Mouse (Mus musculus) MEL (cell line): ENCODE results near the gene Lrba.

Source experiments
- CHD2 ChIP-seq: IDR thresholded peaks from 2 replicates; pipeline ENCODE4 v1.6.1; 2011; ENCODE audit warnings: low read length, improper control_type of control experiment
- CTCF ChIP-seq, 3 experiments: IDR thresholded peaks in 2 of 3; conservative IDR thresholded peaks in 1 of 3; 2 replicates each; pipeline ENCODE4 v1.5.1; 2011 to 2012; ENCODE audit warnings: low read length in 3 of 3, low read depth in 2 of 3, mild to moderate bottlenecking in 2 of 3, improper control_type of control experiment in 1 of 3, inconsistent platforms in 1 of 3, mixed read lengths in 1 of 3, moderate library complexity in 1 of 3; ENCODE audit not compliant: control insufficient read depth in 1 of 3, insufficient read depth in 1 of 3, poor library complexity in 1 of 3, severe bottlenecking in 1 of 3
- EP300 ChIP-seq, 2 experiments: IDR thresholded peaks; 2 replicates each; pipeline ENCODE4 v1.6.1; 2011; ENCODE audit warnings: improper control_type of control experiment in 2 of 2, low read length in 2 of 2, low read depth in 1 of 2, mild to moderate bottlenecking in 1 of 2
- POLR2A ChIP-seq, 2 experiments: IDR thresholded peaks; 2 replicates each; pipeline ENCODE4 v1.6.1; 2011 to 2012; ENCODE audit warnings: low read length in 2 of 2, mild to moderate bottlenecking in 2 of 2, control low read depth in 1 of 2, improper control_type of control experiment in 1 of 2, low read depth in 1 of 2, moderate library complexity in 1 of 2; ENCODE audit not compliant: control insufficient read depth in 1 of 2, insufficient read depth in 1 of 2, poor library complexity in 1 of 2
- TBP ChIP-seq: IDR thresholded peaks from 2 replicates; pipeline ENCODE4 v1.8.0; 2011; ENCODE audit warnings: low read depth, low read length, improper control_type of control experiment
- ZC3H11A ChIP-seq: IDR thresholded peaks from 2 replicates; pipeline ENCODE4 v1.6.1; 2012; ENCODE audit warnings: low read depth, mild to moderate bottlenecking, inconsistent platforms, low read length, improper control_type of control experiment

DNA sequence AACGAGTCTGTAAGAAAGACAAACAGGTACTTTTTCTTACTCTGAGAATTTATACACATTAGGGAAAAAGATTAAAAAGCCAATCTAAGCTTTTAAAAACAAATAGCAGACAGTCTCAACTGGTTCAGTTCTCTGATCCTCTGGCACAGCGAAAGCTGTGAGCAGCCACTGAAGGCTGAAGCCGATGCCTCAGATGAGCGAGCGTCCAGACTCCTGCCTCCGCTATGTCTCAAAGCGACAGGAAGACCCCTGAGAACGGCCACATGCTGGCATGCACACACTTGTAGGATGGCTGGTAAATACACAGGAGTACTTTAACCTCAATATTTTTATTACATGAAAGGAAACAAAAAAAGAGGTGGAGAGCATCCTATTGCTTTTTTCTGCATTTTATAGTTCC lies 535.4 kb downstream of the Lrba start:
- TF ChIP-seq CTCF (IDR thresholded peaks at IDR 0.05 in 2 of 3, conservative IDR thresholded peaks at IDR 0.05 in 1 of 3; ENCODE audit: control insufficient read depth in 1 of 3, insufficient read depth in 1 of 3, low read depth in 2 of 3, low read length in 3 of 3, poor library complexity in 1 of 3, severe bottlenecking in 1 of 3) (no peak), ZC3H11A (no peak), POLR2A (IDR thresholded peaks at IDR 0.05; ENCODE audit: control insufficient read depth in 1 of 2, insufficient read depth in 1 of 2, low read depth in 1 of 2, low read length in 2 of 2, poor library complexity in 1 of 2) (no peak), EP300 (IDR thresholded peaks at IDR 0.05; ENCODE audit: low read depth in 1 of 2, low read length in 2 of 2) (no peak), TBP (no peak), CHD2 (no peak)
